Mouse (Mus musculus) stomach, postnatal 0 days (tissue): ENCODE measurements around the gene Gk5.

Experiments used
- CTCF ChIP-seq: IDR thresholded peaks from 2 replicates; pipeline ENCODE4 v1.5.1; 2016; ENCODE audit warnings: antibody characterized with exemption, low read depth, mild to moderate bottlenecking, moderate library complexity
- EP300 ChIP-seq: optimal IDR thresholded peaks from 2 replicates; pipeline ENCODE3; 2016; ENCODE audit warnings: antibody characterized with exemption

DNA sequence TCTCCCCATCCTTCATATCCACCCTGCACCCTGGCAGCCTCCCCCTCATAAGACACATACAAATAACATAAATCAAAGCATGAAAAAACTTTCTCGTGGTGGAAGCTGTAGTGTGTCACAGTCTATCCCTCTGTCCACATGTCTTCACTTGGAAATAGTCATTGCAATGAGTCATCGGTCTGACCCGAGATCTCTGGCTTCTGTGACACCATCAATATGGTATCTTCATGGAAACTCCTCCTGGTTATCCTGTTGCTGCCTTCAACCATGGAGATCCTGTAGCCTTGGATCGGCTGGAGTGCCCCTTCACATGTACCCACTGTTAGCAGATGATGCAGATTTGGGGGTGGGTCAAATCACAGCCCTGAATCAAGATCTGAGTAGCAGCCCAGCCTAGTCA is 65.7 kb downstream of the Gk5 start:
- TF ChIP-seq CTCF: no peak
- no peak for TF ChIP-seq EP300
